In the genomic region with DNA sequence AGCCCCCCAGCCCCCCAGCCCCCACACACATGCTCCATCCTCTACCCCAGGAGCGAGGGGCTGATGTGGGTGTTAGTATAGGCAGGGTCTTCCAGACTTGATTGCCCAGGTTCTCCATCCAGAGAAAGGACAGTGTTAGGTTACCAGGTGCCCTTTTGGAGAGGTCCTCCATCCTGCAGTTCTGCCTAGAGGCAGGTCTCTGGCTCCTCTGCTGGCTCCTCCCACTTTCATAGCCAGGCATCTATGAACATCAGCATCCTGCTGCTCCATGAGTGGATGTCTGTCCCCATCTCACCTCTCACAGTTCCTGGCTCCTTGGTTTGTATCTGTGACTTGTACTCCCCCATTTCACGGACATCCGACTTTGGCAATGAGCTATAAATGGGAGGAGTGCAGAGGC, we compare ENCODE assay signal across 13 mouse cellular contexts.
"Had no signal": no experiment of that assay in that cellular context is flagged by ENCODE, and none has a peak within 500 bp of the region (broad histone marks: within the 10 kb centered on the region; RNA-seq: fewer than 3 reads in every experiment).

No protein-coding gene starts in this region.

- ATAC-seq: liver, postnatal 0 days had no signal

- H3K27me3 ChIP-seq: limb, embryonic 12.5 days; limb, embryonic 15.5 days; neural tube, embryonic 13.5 days had no signal

- H3K27ac ChIP-seq: limb, embryonic 12.5 days; limb, embryonic 15.5 days; liver, embryonic 14.5 days; macrophage; neural tube, embryonic 13.5 days had no signal

- H3K4me2 ChIP-seq: limb, embryonic 12.5 days; limb, embryonic 15.5 days; liver, embryonic 11.5 days; lung, embryonic 14.5 days; neural tube, embryonic 13.5 days had no signal

- H3K4me3 ChIP-seq: limb, embryonic 12.5 days; limb, embryonic 15.5 days; neural tube, embryonic 13.5 days had no signal

- DNase-seq: kidney, adult 8-10 months; kidney, postnatal 4 days; left cerebral cortex, postnatal 4 days; liver, postnatal 0 days; lung, embryonic 14.5 days; thymus, adult 18-20 months; thymus, postnatal 36 days had no signal

- H3K9me3 ChIP-seq: limb, embryonic 12.5 days; limb, embryonic 15.5 days; neural tube, embryonic 13.5 days had no signal

- H3K9ac ChIP-seq: limb, embryonic 12.5 days; limb, embryonic 15.5 days; liver, embryonic 14.5 days; liver, postnatal 0 days; lung, embryonic 14.5 days; neural tube, embryonic 13.5 days had no signal

- H3K36me3 ChIP-seq: limb, embryonic 12.5 days; limb, embryonic 15.5 days; neural tube, embryonic 13.5 days had no signal
